In the genomic region with DNA sequence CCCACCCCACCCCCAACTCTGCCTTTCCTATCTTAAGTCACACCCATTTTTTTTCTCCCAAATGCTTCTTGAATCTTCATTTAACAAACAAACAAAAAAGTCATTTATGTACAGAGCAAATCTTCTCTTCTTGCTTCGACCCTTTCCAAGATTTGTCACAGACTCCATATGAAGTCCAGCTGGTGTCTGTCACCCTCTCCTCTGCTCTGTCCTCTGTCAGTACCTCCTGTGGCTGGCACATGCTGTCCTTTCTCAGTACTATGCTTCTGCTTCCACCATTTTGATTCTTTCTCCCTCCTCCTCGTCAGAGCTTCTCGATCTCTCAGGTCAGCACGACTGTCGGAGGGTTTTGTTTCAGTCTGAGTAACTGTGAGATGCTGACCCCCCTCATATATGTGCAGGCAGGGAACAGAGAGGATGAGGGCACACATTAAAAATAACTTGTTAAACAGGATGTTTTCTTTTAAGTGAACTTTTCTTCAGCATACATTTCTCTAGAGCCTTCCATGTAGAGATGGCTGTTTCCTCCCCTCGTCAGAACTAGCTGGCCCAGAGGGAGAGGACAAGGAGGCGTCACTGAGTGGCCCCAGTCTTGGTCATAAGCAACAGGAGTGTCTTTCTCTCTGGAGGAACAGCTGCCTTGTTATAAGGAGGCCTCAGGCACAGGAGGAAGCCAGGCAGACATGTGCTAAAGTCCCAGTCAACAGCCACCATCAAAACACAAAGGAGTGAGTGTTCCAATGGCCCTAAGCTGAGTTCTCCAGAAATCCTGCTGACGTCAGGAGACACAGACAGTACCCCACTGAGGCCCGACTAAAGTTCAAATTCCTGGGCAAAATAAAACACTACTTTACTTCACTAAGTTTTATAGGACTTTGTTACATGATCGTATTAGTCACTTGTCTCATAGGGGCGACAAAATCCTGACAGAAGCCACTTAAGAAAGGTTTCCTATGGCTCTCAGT, we compare ENCODE assay signal across 19 mouse cellular contexts. TPM values are rescaled to one million over a fixed set of nuclear protein-coding genes. Genes with fewer than 3 reads are reported as not detected.
A peak's percentile ranks its signal among the peaks of the same experiment; 100 is the strongest.
DNase-seq lines count a peak whose midpoint lies in the region; ATAC-seq and TF ChIP-seq lines count a peak whose summit lies in the region.
"Had no signal": no experiment of that assay in that cellular context is flagged by ENCODE, and none has a peak within 500 bp of the region (broad histone marks: within the 10 kb centered on the region; RNA-seq: fewer than 3 reads in every experiment).

No protein-coding gene starts in this region.

- H3K4me1 ChIP-seq in intestine, embryonic 16.5 days (ENCODE audit: control insufficient read depth, insufficient read depth, low read length): peaks cover 16% of the 10 kb centered on the region
- H3K4me1 ChIP-seq in intestine, embryonic 15.5 days (replicated peaks): peaks cover 5% of the 10 kb centered on the region
- H3K4me1 ChIP-seq in lung, embryonic 14.5 days (ENCODE audit: insufficient read depth): no peaks in the 10 kb centered on the region
- H3K4me1 ChIP-seq in thymus, adult 2 months (replicated peaks; ENCODE audit: control insufficient read depth, insufficient read depth, low read length): no peaks in the 10 kb centered on the region
- H3K4me1 ChIP-seq: forebrain, embryonic 13.5 days; heart, embryonic 12.5 days; hindbrain, embryonic 13.5 days; midbrain, embryonic 15.5 days had no signal

- DNase-seq in lung, embryonic 14.5 days: peak; percentile 86
- DNase-seq in lung, adult 18-20 months: no peak
- peak; percentile 39 to 68 for DNase-seq in kidney, postnatal 25 days
- peak; percentile 39 for DNase-seq in lung, postnatal 36 days
- DNase-seq in thymus, adult 2 months: no peak
- DNase-seq: adrenal gland, postnatal 36 days; cerebellum, adult 2 months; gastrocnemius, postnatal 36 days; retina, postnatal 1 day; thymus, postnatal 4 days had no signal

- H3K4me2 ChIP-seq in intestine, embryonic 16.5 days (ENCODE audit: low read depth, low read length): no peak overlapping the region
- H3K4me2 ChIP-seq in intestine, embryonic 15.5 days (replicated peaks): no peak overlapping the region
- no peak overlapping the region for H3K4me2 ChIP-seq in lung, embryonic 14.5 days
- H3K4me2 ChIP-seq: forebrain, embryonic 13.5 days; heart, embryonic 12.5 days; hindbrain, embryonic 13.5 days; liver, embryonic 12.5 days; midbrain, embryonic 15.5 days had no signal

- H3K9ac ChIP-seq in intestine, embryonic 16.5 days (ENCODE audit: low read depth, low read length): no peak overlapping the region
- H3K9ac ChIP-seq in intestine, embryonic 15.5 days: no peak overlapping the region
- H3K9ac ChIP-seq in lung, embryonic 14.5 days: no peak overlapping the region
- H3K9ac ChIP-seq: forebrain, embryonic 13.5 days; heart, embryonic 12.5 days; hindbrain, embryonic 13.5 days; liver, embryonic 12.5 days; midbrain, embryonic 15.5 days had no signal

- no peak for TF ChIP-seq CTCF in lung, embryonic 14.5 days (IDR thresholded peaks at IDR 0.05; ENCODE audit: low read depth)
- TF ChIP-seq CTCF in thymus, adult 2 months (IDR thresholded peaks at IDR 0.05; ENCODE audit: borderline replicate concordance, control insufficient read depth, extremely low read depth, insufficient read depth, low read length, poor library complexity): no peak

- WGBS in intestine, embryonic 16.5 days: 68% methylated on average over 11 of the region's 11 CpGs
- 65% methylated on average over 11 of the region's 11 CpGs for whole genome bisulfite sequencing in intestine, embryonic 15.5 days
- 49% methylated on average over 11 of the region's 11 CpGs for WGBS in lung, embryonic 14.5 days
- WGBS in thymus, adult 2 months: 93% methylated on average over 11 of the region's 11 CpGs

- H3K9me3 ChIP-seq in intestine, embryonic 16.5 days (ENCODE audit: control insufficient read depth, low read length): no peaks in the 10 kb centered on the region
- H3K9me3 ChIP-seq in intestine, embryonic 15.5 days: no peaks in the 10 kb centered on the region
- H3K9me3 ChIP-seq in lung, embryonic 14.5 days (ENCODE audit: low read depth, low read length): no peaks in the 10 kb centered on the region
- H3K9me3 ChIP-seq: forebrain, embryonic 13.5 days; G1E; hindbrain, embryonic 13.5 days; liver, embryonic 12.5 days; midbrain, embryonic 15.5 days had no signal

- H3K4me3 ChIP-seq in intestine, embryonic 16.5 days (ENCODE audit: low read length): no peak overlapping the region
- H3K4me3 ChIP-seq in intestine, embryonic 15.5 days (replicated peaks): no peak overlapping the region
- H3K4me3 ChIP-seq in lung, embryonic 14.5 days (ENCODE audit: low read depth, low read length): no peak overlapping the region
- H3K4me3 ChIP-seq in thymus, adult 2 months (ENCODE audit: control insufficient read depth, insufficient read depth, low read length): no peak overlapping the region
- H3K4me3 ChIP-seq: forebrain, embryonic 13.5 days; heart, embryonic 12.5 days; hindbrain, embryonic 13.5 days; liver, embryonic 12.5 days; midbrain, embryonic 15.5 days had no signal

- H3K36me3 ChIP-seq in intestine, embryonic 16.5 days (ENCODE audit: control insufficient read depth, insufficient read depth, low read length): no peaks in the 10 kb centered on the region
- no peaks in the 10 kb centered on the region for H3K36me3 ChIP-seq in intestine, embryonic 15.5 days
- no peaks in the 10 kb centered on the region for H3K36me3 ChIP-seq in lung, embryonic 14.5 days (ENCODE audit: insufficient read depth)
- H3K36me3 ChIP-seq in thymus, adult 2 months (ENCODE audit: control insufficient read depth, insufficient read depth, low read length): no peaks in the 10 kb centered on the region
- H3K36me3 ChIP-seq: G1E; heart, embryonic 12.5 days; hindbrain, embryonic 13.5 days; liver, embryonic 12.5 days; midbrain, embryonic 15.5 days had no signal

- peak overlapping the region; percentile 6; the same call in 1 of the 2 replicates for H3K27ac ChIP-seq in intestine, embryonic 16.5 days (ENCODE audit: low read length)
- no peak overlapping the region for H3K27ac ChIP-seq in intestine, embryonic 15.5 days
- peak overlapping the region; percentile 78 for H3K27ac ChIP-seq in lung, embryonic 14.5 days (ENCODE audit: low read depth)
- H3K27ac ChIP-seq in thymus, adult 2 months (ENCODE audit: control insufficient read depth, insufficient read depth, low read length): no peak overlapping the region
- H3K27ac ChIP-seq: forebrain, embryonic 13.5 days; hindbrain, embryonic 13.5 days; kidney, postnatal 0 days; liver, embryonic 12.5 days; midbrain, embryonic 15.5 days had no signal

- ATAC-seq in intestine, embryonic 16.5 days: peak; percentile 13; the same call in 1 of the 2 replicates
- no peak for ATAC-seq in intestine, embryonic 15.5 days
- peak; percentile 97 for ATAC-seq in lung, embryonic 14.5 days (ENCODE audit: insufficient read depth)
- ATAC-seq: forebrain, embryonic 13.5 days; liver, embryonic 12.5 days; midbrain, embryonic 15.5 days had no signal

- no peaks in the 10 kb centered on the region for H3K27me3 ChIP-seq in intestine, embryonic 16.5 days (replicated peaks; ENCODE audit: control insufficient read depth, insufficient read depth, low read length)
- H3K27me3 ChIP-seq in intestine, embryonic 15.5 days (replicated peaks): no peaks in the 10 kb centered on the region
- H3K27me3 ChIP-seq in lung, embryonic 14.5 days (ENCODE audit: insufficient read depth, low read length): no peaks in the 10 kb centered on the region
- H3K27me3 ChIP-seq in thymus, adult 2 months (ENCODE audit: control insufficient read depth, insufficient read depth, low read length): no peaks in the 10 kb centered on the region
- H3K27me3 ChIP-seq: forebrain, embryonic 13.5 days; heart, embryonic 12.5 days; hindbrain, embryonic 13.5 days; liver, embryonic 12.5 days; midbrain, embryonic 15.5 days had no signal

- TF ChIP-seq POLR2A in thymus, adult 2 months (IDR thresholded peaks at IDR 0.05; ENCODE audit: control insufficient read depth, extremely low read depth, insufficient read depth, low read length, poor library complexity): no peak

RNA-seq across cellular contexts. Expression of a gene that starts 35.7 kb away (rescaled TPM):
- 5.6 and 5.7 TPM in 2 replicates for polyA plus RNA-seq in intestine, embryonic 16.5 days (2015; fragmentation: Nextera tagmentation; extraction: Ambion mirVana)
- polyA plus RNA-seq in intestine, embryonic 15.5 days (2015; fragmentation: Nextera tagmentation; extraction: Ambion mirVana): 6.0 and 11.0 TPM in 2 replicates
- 2.6 and 3.0 TPM in 2 replicates for polyA plus RNA-seq in lung, embryonic 14.5 days (2014; fragmentation: Nextera tagmentation; extraction: Ambion mirVana)
- 0.40 and 0.43 TPM in 2 replicates for polyA plus RNA-seq in thymus, adult 2 months (2012; rRNA removed)
- polyA plus RNA-seq: cerebellum, adult 2 months; forebrain, embryonic 13.5 days; G1E; heart, embryonic 12.5 days; hindbrain, embryonic 13.5 days; kidney, postnatal 0 days; midbrain, embryonic 15.5 days had no signal

RNA-seq across cellular contexts. Expression of a gene that starts 51.7 kb away (rescaled TPM):
- polyA plus RNA-seq in intestine, embryonic 16.5 days (2015; fragmentation: Nextera tagmentation; extraction: Ambion mirVana): 10.7 and 10.9 TPM in 2 replicates
- 9.5 TPM in 2 replicates for polyA plus RNA-seq in intestine, embryonic 15.5 days (2015; fragmentation: Nextera tagmentation; extraction: Ambion mirVana)
- 9.3 and 10.7 TPM in 2 replicates for polyA plus RNA-seq in lung, embryonic 14.5 days (2014; fragmentation: Nextera tagmentation; extraction: Ambion mirVana)
- polyA plus RNA-seq in thymus, adult 2 months (2012; rRNA removed): 6.1 and 6.7 TPM in 2 replicates

Comparison
In these comparisons a context has a peak if more than half of its experiments do, and no peak if none do; other contexts are left out.
1. H3K27ac ChIP-seq: peak in intestine, embryonic 16.5 days (single experiment) and lung, embryonic 14.5 days (single experiment); none in intestine, embryonic 15.5 days (single experiment) and thymus, adult 2 months (single experiment).
2. DNase-seq: peak in lung, embryonic 14.5 days (single experiment), kidney, postnatal 25 days (2 of 2) and lung, postnatal 36 days (single experiment); none in lung, adult 18-20 months (0 of 2) and thymus, adult 2 months (single experiment).